Mouse (Mus musculus) megakaryocyte progenitor cell, adult 5-6 weeks (primary cell): ENCODE data around the gene Eif5b. TPM values are rescaled to one million over a fixed set of nuclear protein-coding genes. Genes with fewer than 3 reads are reported as not detected.
A peak's percentile ranks its signal among the peaks of the same experiment; 100 is the strongest.
"Not testable (repeated sequence)": the region's sequence is repeated elsewhere in the genome, so short reads cannot be mapped to it uniquely, and the experiment has no call there.

Experiments
- ATAC-seq: replicated peaks from 2 replicates; pipeline ENCODE4 v1.8.0; 2016; ENCODE audit warnings: mild to moderate bottlenecking, moderate TSS enrichment, inconsistent platforms; ENCODE audit not compliant: poor library complexity
- total RNA-seq, 2 experiments: library from RNA; stranded (forward) in 1 of 2; stranded (reverse) in 1 of 2; fragments of 157-497, 149-512 nt in 1 of 2; fragments of 200-1000 nt in 1 of 2; gene quantifications; 2 replicates each; pipeline versions ENCODE4 v1.2.3 to v1.2.4; 2015 to 2017

Eif5b gene
- 42.2 and 47.8 TPM in 2 replicates for total RNA-seq (2015)
- total RNA-seq (2017) = 21.8 and 24.6 TPM in 2 replicates

GRCm38 (mm10) chr1:37997867-37998266 is at the start of gene Eif5b, which contains the start of gene Txndc9:
Gene Eif5b (plus strand): TSS chr1:37998010.
Gene Txndc9 (minus strand): TSS chr1:37997893.
- ATAC-seq = peak; percentile 69

- ATAC-seq = no peak
Measured at GRCm38 (mm10) chr1:37948906-37949305, 48.9 kb upstream of the Eif5b start.

DNA sequence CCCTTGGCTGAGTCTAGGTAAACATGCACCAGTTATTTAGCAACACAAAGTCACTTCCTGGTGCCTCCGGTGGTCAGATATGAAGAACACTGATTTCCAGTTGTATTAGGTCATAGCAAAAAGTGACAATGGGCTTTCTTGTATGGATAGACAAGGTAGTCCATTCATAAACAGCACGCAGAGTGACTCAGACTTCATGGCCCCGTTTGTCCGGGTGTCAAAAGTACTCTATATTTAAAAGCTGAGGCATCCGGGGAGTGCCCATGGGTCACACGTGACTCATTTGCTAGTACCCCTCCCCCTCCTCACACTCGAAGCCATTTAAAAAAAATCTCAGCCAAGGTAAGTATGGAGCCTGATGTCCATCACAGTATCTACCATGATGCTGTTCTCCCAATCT is 43.0 kb upstream of the Eif5b start:
- ATAC-seq = no peak

DNA sequence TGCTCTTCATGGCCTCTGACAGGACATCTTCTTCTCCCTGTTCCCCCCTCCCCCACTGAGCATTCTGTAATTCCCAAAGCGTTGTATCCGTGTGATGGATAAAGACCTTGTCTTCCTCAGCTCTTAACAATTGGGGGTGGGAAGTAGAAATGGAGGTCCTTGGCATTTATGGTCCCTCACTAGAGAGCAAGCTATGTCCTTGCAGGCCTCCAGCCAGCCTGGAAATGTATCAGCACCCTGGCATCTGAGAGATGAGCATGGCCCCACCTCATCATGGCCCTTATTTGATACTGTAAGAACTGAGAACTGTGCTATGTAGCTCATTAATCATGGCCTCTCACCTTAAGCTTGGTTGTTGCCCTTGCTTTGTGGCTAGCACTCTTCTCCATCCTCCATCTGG is 42.6 kb upstream of the Eif5b start:
- no peak for ATAC-seq

DNA sequence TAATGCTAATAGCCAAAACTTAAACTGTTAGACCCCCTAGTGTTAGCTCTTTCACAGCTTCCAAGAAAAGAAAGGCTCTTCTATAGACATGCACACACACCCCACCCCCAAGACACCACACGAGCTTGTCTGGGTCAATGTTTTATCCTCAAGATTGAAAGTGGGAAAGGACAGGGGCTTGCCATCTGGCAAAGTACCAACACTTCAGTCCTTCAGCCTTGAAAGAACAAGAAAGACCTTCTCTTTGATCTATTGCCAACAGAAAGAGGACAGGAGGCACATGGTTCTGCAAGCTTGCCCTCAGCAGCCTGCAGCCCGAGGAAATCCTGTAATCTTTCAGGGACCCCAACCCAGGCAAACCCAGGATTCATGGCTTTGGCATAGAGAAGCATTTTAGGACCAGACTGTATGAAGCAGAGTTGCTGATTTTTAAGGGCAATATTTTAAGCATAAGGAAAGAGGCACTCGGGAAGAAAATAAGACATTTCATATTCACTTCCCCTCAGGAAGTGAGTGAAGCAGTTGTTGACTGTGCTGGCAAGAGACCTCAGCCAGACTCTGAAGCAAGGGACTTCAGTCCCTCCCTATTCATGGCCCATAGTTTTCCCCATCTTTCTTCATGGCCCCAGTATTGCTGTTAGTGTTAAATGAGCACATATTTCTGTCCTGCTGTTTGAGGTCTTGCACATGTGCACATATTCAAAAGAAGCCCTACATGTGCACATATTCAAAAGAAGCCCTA is 40.9 kb upstream of the Eif5b start:
- ATAC-seq = no peak

DNA sequence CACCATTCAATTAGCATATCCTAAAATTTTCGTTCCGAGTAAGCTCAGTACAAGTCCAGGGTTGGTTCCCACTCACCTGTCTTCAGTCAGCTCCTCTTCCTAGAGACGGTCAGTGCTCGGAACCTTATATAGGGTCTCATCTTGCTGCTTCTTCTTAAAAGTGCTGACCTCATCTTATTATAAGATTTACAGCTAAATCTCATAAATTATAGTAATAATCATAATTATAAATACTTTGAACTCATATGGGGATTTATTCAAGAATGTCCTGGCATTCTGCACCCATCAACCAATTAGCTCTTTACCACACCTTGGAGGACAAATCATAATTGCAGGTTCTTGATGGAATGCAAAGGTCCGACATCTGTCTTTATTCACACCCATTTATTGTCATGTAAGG is 40.2 kb upstream of the Eif5b start, which contains the start of gene Lyg1:
Gene Lyg1 (minus strand): TSS at position 101 of the 400 bp plus-strand sequence.
- ATAC-seq = no peak

DNA sequence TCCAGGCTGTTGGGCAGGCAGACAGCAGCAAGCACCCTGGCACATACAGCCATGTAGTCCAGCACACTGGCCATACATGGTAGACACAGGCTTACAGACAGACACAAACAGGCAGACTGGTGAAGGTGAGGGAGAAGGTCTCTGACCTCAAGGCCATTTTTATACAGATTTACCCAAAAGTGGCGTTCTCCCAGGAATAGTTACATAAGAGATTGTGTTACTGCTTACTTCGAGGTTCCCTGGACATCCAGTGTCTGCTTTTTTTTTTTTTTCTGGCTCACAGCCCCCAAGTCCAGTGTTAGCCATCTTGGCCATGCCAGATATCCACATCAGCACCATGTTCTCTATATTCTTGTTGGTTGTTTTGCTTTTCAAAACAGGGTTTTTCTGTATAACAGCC is 39.3 kb upstream of the Eif5b start:
- ATAC-seq = no peak

- ATAC-seq = no peak
Measured at GRCm38 (mm10) chr1:37959486-37959885, 38.3 kb upstream of the Eif5b start.

GRCm38 (mm10) chr1:37965571-37965970 is 32.2 kb upstream of the Eif5b start:
- no peak for ATAC-seq

DNA sequence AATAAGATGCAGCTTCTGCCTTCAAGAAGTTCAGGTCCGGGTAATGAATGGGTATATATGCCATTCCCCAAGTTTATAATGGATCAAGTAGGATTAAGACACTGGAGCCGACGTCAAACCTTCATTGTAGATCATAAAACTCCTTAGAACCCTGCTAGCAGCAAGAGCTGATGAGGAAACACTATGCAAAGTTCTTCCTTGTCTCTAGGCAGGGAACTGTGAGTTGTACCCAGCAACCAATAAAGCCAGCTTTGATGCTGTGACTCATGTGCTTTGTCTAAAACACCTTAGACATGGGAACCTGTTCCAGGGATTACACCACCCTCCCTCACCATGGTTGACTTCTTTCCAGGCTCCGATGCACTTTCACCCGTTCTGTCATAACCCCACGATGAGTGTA is 29.1 kb upstream of the Eif5b start:
- no peak for ATAC-seq

DNA sequence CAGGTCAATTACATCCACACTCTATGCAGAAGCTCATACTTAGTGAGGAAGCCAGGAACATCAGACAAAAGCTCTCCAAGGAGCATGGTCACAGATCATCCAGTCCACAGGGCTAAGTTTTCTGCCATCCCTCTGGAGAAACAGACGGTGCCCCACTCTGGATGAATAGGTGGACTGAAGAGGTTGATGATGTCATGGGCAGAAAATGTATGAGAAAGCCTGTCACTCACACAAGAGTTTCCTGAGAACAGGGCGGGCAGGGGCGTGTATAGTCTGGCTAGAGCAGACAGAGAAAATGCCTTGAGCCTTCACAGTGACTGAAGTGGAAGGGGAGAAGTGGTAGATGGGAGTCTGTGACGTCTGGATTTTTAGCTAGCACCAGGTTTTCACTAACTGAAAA is 26.3 kb upstream of the Eif5b start:
- no peak for ATAC-seq

DNA sequence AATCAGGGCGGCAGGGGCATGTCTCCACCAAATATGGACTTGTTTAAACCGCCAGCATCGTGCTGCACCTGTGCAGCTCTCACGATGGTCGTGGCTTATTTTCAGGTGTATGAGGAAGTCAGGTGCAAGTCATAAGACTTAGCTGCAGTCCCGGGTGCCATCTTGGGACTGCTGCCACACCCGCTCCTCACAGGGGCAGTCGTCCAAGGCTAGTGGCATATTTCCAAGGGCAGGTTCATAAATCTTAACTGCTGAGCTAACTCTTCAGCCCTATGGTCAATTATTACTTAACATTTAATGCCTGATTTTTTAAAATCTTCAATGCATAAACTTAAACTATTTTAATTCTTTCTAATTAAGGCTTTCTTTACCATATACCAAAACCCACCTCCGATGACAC is 21.1 kb upstream of the Eif5b start:
- ATAC-seq = not testable (repeated sequence)

GRCm38 (mm10) chr1:37977303-37977702 is 20.5 kb upstream of the Eif5b start:
- no peak for ATAC-seq

GRCm38 (mm10) chr1:37984326-37984725 is 13.5 kb upstream of the Eif5b start:
- no peak for ATAC-seq

DNA sequence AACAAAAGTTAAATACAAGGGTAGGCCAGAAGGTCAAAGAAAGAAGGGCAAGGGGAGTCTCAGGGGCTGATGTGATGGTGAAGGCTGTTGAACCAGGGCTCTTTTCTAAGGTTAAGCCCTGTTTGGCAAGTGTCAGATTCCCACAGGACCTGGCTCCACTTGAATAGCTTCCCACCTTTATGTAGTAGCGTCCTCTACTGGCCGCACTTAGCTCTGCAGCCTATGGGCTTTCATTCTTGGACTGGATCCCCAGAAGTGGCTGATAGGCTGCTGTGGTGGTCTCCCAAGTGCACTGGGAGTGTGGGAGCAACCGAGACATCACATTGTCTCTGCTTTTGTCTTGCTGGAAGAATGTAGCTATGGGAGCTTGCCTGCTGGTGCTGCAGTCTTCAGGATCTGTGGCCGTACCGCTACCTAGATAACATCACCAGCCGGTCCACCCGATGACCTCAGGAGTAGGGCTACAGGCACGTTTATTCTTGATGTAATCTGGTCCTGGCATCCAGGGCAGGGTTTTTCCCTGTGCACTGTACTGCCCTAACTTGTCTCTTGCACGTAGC is 12.0 kb upstream of the Eif5b start:
- ATAC-seq = peak; percentile 58; the same call in 1 of the 2 replicates

DNA sequence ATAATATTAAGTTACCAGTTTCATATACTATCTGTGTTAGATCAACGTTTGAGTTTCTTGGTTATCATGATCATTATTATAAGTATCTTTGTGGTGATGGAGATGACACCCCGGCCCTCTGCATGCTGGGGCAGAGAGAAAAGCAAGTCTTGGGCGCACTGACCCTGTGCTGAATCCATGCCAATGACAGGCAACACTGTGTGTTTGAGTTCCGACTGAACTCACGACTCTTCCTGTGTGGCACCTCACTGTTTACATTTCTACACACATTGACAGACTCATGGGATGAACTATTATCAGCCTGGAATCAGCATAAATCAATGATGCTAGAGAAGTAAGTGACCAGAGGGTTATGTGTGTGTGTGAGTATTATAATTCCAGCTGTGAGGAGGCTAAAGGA is 10.0 kb upstream of the Eif5b start:
- ATAC-seq = no peak

GRCm38 (mm10) chr1:37996226-37996625 is 1.6 kb upstream of the Eif5b start:
- ATAC-seq = no peak

GRCm38 (mm10) chr1:37996877-37997484 is 829 bp upstream of the Eif5b start:
- peak; percentile 85 for ATAC-seq

- ATAC-seq = no peak
Measured at GRCm38 (mm10) chr1:37998371-37999199, 775 bp downstream of the Eif5b start.

DNA sequence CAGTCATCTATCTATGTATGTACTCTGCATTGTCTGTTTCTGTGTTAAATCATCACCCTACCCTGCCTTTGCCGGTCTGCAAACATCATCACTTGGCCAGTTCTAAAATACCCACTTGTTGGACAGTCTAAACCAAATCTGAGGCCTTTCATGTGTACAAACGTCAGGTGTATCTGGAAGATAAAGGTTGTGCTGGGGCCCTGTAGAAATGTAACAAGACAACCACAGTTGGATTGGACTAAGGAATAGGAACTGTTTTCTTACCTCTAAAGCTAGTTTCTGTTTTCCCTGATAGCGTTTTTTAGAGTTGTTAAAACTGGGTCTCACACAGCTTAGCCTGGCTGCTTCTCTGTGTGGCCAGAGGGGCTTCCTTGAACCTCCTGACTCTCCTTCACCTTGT is 1.7 kb downstream of the Eif5b start:
- no peak for ATAC-seq

- no peak for ATAC-seq
Measured at GRCm38 (mm10) chr1:38000844-38001243, 3.0 kb downstream of the Eif5b start.
